Comparison of ENCODE assay signal across 14 mouse cellular contexts in the genomic region with DNA sequence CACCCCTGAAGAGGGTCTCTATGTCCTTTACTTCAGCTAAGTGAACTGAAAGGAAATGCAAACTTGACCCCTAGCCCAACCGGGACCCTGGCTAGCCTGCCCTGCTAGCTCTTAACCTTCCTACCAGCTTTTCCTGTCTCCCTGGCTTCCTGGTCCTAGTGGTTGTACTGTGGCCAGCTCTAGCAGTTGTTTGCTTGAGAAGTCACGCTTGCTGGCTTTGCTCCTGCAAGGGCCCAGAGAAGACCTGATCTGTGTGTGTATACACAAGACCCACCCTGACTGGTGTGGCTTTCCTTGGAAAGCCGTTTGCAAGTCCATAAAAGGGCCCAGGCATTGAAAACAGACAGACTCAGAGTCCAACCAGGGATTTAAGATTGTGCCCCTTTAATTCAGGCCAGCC. TPM values are rescaled to one million over a fixed set of nuclear protein-coding genes. Genes with fewer than 3 reads are reported as not detected.
DNase-seq lines count a peak whose midpoint lies in the region; ATAC-seq and TF ChIP-seq lines count a peak whose summit lies in the region.
"Had no signal": no experiment of that assay in that cellular context is flagged by ENCODE, and none has a peak within 500 bp of the region (broad histone marks: within the 10 kb centered on the region; RNA-seq: fewer than 3 reads in every experiment).

No protein-coding gene starts in this region.

- H3K4me1 ChIP-seq in intestine, embryonic 15.5 days (replicated peaks), result peaks cover 15% of the 10 kb centered on the region; the same call in 1 of the 2 replicates
- H3K4me1 ChIP-seq in small intestine, adult 2 months (ENCODE audit: control insufficient read depth, insufficient read depth, insufficient read length, low read length), result peaks cover 26% of the 10 kb centered on the region
- H3K4me1 ChIP-seq: liver, embryonic 13.5 days had no signal

- H3K27ac ChIP-seq in intestine, embryonic 15.5 days, result peak overlapping the region; percentile 84
- peak overlapping the region; percentile 75 for H3K27ac ChIP-seq in small intestine, adult 2 months (ENCODE audit: insufficient read depth, low read depth, low read length)
- H3K27ac ChIP-seq: forebrain, embryonic 10.5 days; heart, embryonic 13.5 days; liver, embryonic 13.5 days had no signal

- peak; percentile 86 for ATAC-seq in intestine, embryonic 15.5 days

- H3K9ac ChIP-seq in intestine, embryonic 15.5 days, result no peak overlapping the region
- H3K9ac ChIP-seq: heart, embryonic 13.5 days; liver, embryonic 13.5 days had no signal

- peak overlapping the region; percentile 17; the same call in 1 of the 2 replicates for H3K4me2 ChIP-seq in intestine, embryonic 15.5 days (replicated peaks)
- H3K4me2 ChIP-seq: heart, embryonic 13.5 days; liver, embryonic 13.5 days had no signal

- no peak for TF ChIP-seq POLR2A in small intestine, adult 2 months (IDR thresholded peaks at IDR 0.05; ENCODE audit: low read depth, low read length)

- no peak overlapping the region for H3K4me3 ChIP-seq in intestine, embryonic 15.5 days (replicated peaks)
- H3K4me3 ChIP-seq in small intestine, adult 2 months (ENCODE audit: low read depth, low read length), result no peak overlapping the region
- H3K4me3 ChIP-seq: forebrain, embryonic 10.5 days; heart, embryonic 13.5 days; liver, embryonic 13.5 days had no signal

- no peak for TF ChIP-seq CTCF in small intestine, adult 2 months (IDR thresholded peaks at IDR 0.05; ENCODE audit: extremely low read depth, insufficient read length, insufficient replicate concordance, low read depth, low read length)

- no peaks in the 10 kb centered on the region for H3K9me3 ChIP-seq in intestine, embryonic 15.5 days
- H3K9me3 ChIP-seq: forebrain, embryonic 10.5 days; heart, embryonic 13.5 days; liver, embryonic 13.5 days had no signal

- no peaks in the 10 kb centered on the region for H3K36me3 ChIP-seq in intestine, embryonic 15.5 days
- H3K36me3 ChIP-seq in small intestine, adult 2 months (ENCODE audit: control insufficient read depth, insufficient read depth, low read length), result no peaks in the 10 kb centered on the region
- H3K36me3 ChIP-seq: forebrain, embryonic 10.5 days; G1E; heart, embryonic 13.5 days; liver, embryonic 13.5 days had no signal

- no peaks in the 10 kb centered on the region for H3K27me3 ChIP-seq in intestine, embryonic 15.5 days (replicated peaks)
- no peaks in the 10 kb centered on the region for H3K27me3 ChIP-seq in small intestine, adult 2 months (ENCODE audit: control insufficient read depth, insufficient read depth, low read length)
- H3K27me3 ChIP-seq: heart, embryonic 13.5 days; liver, embryonic 13.5 days had no signal

- 43% methylated on average over 3 of the region's 3 CpGs for WGBS in intestine, embryonic 15.5 days
- 10% methylated on average over 3 of the region's 3 CpGs for WGBS in small intestine, adult 2 months

- peak; percentile 12 for DNase-seq in ovary, adult 18-20 months (ENCODE audit: low spot score)
- no peak for DNase-seq in ovary, postnatal 10 days (ENCODE audit: low spot score)
- DNase-seq in kidney, postnatal 25 days, result peak; percentile 48 to 72
- DNase-seq in thymus, postnatal 10 days (ENCODE audit: low spot score in 2 of 2), result no peak
- no peak for DNase-seq in cerebellum, adult 18-20 months
- DNase-seq in retina, postnatal 1 day, result no peak
- DNase-seq: adrenal gland, postnatal 36 days; cerebellum, postnatal 36 days; liver, embryonic 13.5 days had no signal

RNA-seq across cellular contexts. Expression of gene Tmem98, which starts 7.3 kb away (rescaled TPM):
- polyA plus RNA-seq in intestine, embryonic 15.5 days (2015; fragmentation: Nextera tagmentation; extraction: Ambion mirVana), result 214 and 215 TPM in 2 replicates
- 100 and 209 TPM in 2 replicates for polyA plus RNA-seq in small intestine, adult 2 months (2012; rRNA removed)
- polyA plus RNA-seq: G1E had no signal

RNA-seq across cellular contexts. Expression of gene Myo1d, which starts 22.9 kb away (rescaled TPM):
- 68.2 and 72.3 TPM in 2 replicates for polyA plus RNA-seq in intestine, embryonic 15.5 days (2015; fragmentation: Nextera tagmentation; extraction: Ambion mirVana)
- polyA plus RNA-seq in small intestine, adult 2 months (2012; rRNA removed), result 66.0 and 139 TPM in 2 replicates
- polyA plus RNA-seq: G1E had no signal

RNA-seq across cellular contexts. Expression of gene Spaca3, which starts 55.5 kb away (rescaled TPM):
- not detected in 2 replicates for polyA plus RNA-seq in intestine, embryonic 15.5 days (2015; fragmentation: Nextera tagmentation; extraction: Ambion mirVana)
- polyA plus RNA-seq in small intestine, adult 2 months (2012; rRNA removed), result not detected in 2 replicates
- polyA plus RNA-seq: forebrain, embryonic 10.5 days; G1E; heart, embryonic 13.5 days; liver, embryonic 13.5 days had no signal

Comparison
In these comparisons a context has a peak if more than half of its experiments do, and no peak if none do; other contexts are left out.
1. DNase-seq: peak in ovary, adult 18-20 months (single experiment) and kidney, postnatal 25 days (2 of 2); none in ovary, postnatal 10 days (single experiment), thymus, postnatal 10 days (0 of 2), cerebellum, adult 18-20 months (0 of 2) and retina, postnatal 1 day (single experiment).